Mouse (Mus musculus) skeletal muscle tissue, adult 2 months (tissue): ENCODE measurements around the gene Stk19.
"Not testable (repeated sequence)": the region's sequence is repeated elsewhere in the genome, so short reads cannot be mapped to it uniquely, and the experiment has no call there.

Source experiments
- DNase-seq: peaks from one replicate; pipeline ENCODE4 v3.0.0-alpha.2; 2012; ENCODE audit warnings: low read depth, low spot score

The Stk19 gene

DNA sequence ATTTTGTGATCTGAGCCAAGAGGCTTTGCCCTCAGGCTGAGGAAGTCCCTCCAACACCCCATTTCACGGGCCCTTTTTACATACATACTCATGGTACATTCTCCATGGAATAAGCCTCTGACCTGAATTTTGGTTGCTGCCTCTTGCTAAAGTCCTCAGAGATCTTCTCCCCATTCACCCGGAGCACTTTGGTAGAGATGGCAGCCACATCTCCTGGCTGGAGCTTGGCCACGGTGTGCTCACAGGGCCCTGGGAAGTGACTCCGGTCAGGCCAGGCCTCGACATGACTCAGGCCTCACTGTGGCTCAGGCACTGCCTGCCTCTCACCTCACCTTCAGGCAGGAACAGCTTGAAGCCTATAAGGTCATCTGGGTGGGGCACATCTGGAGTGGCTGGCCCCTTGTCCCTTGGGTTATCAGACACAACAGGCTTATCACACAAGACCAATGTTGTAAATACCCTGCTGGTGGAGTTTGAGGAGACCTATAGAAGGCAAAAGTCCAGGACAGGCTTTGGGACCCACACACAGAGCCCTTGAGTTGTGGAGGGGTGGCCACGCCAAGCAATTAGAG lies 4.1 kb upstream of the Stk19 start:
- DNase-seq: no peak

DNA sequence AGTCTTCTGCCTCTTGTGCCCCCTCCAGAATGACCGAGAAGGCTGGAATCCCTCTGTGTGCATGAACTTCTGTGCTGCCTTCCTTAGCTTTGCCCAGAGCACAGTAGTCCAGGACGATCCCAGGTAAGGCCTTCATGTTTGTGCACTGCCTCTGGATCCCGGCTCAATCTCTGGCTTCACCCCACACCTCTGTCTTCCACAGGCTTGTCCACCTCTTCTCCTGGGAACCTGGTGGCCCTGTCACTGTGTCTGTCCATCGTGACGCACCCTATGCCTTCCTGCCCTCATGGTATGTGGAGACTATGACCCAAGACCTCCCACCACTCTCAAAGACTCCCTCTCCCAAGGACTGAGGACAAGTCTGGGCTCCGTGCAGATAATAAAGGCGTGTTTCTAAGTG lies 2.0 kb upstream of the Stk19 start:
- no peak for DNase-seq

DNA sequence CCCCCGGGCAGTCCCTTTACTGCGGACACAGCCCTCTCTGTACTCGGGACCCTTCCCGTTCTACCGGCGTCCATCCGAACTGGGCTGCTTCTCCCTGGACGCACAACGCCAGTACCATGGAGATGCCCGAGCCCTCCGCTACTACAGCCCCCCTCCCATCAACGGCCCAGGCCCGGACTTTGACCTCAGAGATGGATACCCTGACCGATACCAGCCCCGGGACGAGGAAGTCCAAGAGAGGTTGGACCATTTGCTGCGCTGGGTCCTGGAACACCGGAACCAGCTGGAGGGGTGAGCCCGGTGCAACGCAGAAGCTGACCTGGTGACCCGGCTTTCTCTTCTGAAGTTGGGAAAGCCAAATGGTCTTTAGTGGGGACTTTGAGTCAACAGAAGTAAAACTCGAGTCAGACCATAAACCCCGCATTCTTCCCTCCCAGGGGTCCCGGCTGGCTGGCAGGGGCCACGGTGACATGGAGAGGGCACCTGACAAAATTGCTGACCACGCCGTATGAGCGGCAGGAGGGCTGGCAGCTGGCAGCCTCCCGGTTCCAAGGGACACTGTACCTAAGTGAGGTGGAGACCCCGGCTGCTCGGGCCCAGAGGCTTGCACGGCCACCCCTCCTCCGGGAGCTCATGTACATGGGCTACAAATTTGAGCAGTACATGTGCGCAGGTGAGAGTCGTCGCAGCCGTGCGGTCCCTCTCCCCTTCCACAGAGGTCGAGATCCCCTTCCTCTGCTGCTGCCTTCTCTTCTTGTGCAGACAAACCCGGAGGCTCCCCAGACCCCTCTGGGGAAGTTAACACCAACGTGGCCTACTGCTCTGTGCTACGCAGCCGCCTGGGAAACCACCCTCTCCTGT lies 949 bp upstream of the Stk19 start:
- DNase-seq: no peak

DNA sequence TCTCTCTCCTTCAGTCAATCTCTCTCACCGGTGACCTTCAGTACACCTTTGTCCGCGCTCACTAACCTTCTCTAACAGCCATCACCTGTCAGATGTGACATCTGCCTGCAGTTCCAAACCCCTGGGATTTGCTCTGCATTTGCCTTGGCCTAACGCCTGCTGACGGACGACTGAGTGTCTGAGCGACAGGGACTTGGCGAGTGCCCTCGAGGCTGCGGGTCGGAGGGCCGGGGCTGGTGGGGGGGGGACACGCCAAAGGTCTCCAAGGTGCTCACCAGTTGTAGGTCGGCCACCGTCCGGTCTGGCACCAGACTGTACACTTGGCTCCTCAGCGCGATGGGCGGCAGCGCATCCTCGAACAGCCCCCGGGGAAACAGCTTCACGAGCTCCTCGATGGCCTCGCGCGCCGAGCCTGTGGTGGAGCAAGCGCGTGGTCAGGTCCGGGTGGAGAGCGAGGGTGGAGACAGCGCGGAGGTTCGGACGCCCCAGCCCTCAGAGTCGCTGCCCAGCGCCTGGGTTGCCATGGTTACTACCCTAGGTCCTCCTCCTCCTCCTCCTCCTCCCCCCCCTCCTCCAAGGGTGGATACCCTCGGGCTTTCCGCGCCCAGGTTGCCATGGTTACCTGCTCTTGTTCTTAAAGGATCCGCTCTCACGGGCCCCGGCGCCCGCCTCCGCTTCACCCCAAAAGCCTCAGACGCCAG lies 440 bp downstream of the Stk19 start:
- no peak for DNase-seq

DNA sequence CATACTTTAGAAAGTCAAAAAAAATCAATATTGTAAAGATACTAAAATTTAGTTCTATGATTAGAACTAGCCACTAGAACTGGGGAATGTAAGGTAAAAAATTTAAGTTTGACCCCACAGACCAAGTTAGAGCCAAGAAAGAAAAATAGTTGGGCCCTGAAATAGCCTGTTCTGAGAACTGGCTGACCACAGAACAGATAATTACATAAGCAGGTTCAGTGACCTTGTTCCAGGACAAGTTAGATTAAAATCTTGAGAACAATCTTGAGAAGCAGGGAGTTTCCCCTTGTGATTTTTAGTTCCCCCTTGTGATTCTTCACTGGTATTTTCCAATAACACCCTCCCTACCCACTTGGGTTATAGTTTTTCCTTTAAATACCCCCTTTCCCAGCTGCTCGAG lies 6.0 kb downstream of the Stk19 start:
- DNase-seq: not testable (repeated sequence)

DNA sequence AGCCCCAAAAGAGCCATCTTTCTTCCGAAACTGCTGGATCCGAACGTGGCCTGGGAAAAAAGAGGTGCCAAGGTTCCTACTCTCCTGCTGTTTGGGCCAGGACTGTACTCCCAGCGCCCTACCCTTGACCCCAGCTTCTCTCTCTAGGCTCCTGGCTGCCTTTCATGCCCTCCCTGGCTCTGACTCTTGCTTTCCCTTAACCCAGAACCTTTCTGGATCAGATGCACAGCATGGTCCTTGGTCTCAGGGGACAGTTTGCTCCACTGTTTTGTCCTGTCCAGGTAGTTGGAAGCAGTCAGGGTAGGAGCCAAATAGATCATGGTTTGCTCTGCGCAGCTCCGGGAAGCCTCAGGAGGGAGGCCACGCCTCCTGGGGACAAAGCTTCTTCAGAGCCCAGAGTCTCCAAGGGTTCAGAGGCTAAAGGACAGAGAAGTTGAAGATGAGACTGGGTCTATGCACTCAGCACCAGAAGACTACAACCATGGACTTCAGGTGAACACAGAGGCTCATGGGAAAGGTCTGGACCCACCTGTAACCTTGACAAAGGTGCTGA lies 21.9 kb downstream of the Stk19 start:
- DNase-seq: no peak

DNA sequence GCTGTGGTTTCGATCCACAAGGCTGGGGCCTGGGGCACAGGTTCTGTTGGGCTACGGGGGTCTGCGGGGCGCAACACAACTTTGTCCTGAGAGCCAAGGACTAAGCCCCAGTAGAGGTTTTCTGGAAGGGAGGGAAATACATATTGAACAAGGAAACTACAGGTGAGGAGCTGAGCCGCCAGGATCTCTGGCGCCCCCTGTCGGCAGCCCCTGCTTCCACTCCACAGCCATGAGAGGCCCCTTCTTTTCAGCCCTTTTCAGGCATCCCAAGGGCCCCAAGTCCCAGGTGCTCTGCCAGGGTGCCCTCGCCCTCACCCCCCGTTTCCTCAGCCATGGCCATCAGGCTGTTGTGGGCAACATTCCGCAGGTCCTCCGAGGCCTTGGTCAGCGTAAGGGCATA lies 23.0 kb downstream of the Stk19 start:
- not testable (repeated sequence) for DNase-seq

DNA sequence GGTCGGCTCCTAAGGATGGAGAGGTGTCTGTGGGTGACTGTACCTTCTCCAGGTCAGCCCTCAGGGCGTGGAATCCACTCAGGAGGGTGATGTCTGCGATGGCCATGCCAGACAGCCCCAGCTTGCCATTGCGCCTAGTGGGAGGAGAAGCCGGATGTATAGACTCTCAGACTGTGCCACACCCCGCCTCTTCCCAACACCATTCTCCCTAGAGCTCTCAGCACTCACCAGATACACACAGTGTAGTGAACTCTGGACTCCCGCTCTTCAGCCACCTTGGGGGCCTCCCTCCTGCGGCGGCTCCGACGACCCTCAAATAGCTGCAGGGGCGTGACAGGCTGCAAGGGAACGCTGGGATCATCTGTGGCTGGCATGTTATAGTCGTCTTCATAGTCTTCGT lies 25.5 kb downstream of the Stk19 start:
- DNase-seq: no peak

DNA sequence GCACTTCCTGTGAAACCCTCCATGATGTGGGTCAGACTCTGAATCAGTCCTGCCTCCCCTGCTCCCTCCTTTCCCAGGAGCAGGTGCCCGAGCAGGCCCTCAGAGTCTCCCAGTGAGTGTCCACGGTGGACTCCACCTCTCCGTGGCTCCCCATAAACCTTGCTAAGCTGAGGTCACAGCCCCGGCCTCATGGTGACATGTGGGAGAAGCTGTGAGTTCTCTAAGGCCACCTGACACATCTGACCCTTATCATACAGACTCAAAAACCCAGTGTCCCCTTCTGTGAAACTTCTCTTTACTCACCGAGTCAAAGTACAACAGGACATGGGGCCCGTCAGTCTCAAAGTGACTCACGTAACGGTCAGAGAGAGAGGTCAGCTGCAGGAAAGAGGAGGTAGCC lies 25.9 kb downstream of the Stk19 start:
- DNase-seq: not testable (repeated sequence)

DNA sequence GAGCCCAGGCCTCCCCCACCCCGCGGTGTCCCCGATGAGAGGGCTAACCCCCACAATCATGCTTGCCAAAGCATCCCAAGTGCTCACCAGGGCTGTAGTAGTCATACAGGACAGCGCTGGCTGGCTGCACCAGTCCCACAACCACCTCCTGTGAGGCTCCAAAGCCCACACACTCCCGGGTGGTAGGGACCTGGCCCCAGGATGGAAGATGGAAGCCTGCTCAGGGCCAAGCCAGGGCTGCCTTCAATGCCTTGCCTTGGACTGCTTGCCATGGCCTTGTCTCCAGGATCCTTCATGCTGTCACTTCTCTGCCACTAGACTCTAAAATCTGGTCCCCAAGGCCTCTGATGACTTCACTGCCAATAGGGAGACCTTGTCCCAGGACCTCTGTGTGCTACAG lies 26.3 kb downstream of the Stk19 start:
- DNase-seq: not testable (repeated sequence)

DNA sequence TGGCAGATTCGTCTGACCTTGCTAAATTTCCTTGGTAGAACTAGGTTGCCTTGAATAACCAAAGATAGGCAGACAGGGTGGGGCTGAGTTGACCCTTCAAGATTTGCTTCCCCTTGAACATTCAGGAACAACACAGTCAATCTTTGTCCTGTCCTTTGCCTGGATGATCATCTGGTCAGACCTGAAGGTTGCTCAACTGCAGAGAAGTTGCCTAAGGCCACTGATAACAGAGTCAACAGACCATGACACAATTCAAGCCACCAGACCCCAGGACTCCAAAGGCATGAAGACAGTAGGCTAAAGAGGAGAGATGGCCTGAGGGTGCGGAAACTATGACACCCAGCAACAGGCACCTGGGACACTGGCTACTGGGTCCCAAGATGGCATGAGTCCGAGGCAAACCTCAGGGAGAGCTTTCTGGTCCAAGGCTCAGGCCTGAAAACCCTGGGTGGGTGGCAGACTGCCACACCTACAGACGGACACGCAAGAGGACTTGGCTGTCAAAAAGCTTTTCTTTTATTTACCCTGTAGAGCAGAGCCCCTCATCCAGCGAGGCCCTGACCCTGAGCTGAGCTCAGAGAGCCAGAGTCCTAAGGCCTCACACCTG lies 28.0 kb downstream of the Stk19 start:
- DNase-seq: no peak

DNA sequence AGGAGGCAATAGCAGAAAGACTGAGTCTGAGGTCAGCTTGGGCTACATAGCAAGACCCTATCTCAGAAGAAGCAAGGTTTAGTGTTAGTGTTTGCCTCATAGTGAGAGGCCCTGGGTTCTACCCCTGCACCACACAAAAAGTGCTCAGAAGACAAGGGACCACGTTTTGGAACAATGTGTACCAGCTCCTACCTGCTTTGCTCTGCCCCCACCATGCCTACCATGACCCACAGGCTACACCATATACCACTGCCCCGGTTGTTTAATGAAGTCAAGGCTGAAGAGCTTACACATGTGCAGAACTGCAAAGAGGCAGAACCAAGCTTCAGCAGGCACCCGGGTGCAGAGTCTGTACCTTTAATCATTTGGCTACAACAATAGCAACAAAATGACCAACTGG lies 29.6 kb downstream of the Stk19 start:
- no peak for DNase-seq

DNA sequence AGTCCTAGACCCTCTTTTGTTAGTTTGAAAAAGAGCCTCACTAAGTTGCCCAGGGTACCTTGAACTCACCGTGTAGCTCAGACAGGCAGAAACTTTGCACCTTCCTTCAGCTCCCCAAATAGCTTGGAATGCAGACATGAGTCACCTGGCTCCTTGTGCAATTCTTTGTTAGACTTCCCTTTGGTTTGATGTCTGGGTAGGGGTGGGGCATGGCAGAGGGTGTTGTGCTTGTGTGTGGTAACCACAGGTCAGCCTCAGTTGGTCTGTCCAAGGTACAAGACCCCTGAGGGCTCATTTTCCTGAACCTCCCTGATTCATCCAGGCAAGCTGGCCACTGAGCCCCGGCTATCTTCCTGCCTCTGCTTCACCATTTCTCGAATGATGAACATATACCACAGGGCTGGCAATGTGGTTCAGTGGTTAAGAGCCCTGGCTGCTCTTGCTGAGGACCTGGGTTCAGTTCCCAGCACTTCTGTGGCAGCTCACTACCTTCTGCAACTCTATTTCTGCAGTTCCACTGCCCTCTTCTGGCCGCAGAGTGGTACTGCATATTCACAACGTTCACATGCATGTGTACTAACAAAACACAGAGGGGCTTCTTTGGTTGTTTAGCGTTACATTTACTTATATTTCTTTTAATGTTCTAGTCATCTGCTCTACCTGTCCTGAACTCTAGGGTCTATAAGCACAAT lies 31.7 kb downstream of the Stk19 start:
- DNase-seq: no peak

DNA sequence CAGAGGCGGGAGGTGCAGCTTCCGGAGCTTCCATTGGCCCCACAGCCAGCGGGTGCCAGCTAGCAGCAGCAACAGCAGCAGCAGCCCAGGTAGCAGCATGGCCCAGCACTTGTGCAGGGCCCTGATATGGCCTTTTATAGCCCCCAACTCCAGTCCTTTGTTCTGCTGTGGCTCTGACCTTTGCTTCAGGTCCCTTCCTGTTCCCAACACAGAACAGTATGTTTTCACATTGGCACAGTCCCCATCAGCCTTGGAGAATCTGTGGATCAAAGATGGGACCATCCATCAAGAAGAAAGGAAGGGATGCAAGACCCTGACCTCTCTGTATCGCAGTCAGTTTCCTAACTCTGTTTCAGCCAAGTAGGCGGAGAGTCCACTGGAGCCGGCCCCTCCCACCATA lies 32.4 kb downstream of the Stk19 start, which contains the start of gene Cyp21a1:
Gene Cyp21a1, minus strand, starts transcription at position 261 of the 400 bp plus-strand sequence.
- DNase-seq: not testable (repeated sequence)

DNA sequence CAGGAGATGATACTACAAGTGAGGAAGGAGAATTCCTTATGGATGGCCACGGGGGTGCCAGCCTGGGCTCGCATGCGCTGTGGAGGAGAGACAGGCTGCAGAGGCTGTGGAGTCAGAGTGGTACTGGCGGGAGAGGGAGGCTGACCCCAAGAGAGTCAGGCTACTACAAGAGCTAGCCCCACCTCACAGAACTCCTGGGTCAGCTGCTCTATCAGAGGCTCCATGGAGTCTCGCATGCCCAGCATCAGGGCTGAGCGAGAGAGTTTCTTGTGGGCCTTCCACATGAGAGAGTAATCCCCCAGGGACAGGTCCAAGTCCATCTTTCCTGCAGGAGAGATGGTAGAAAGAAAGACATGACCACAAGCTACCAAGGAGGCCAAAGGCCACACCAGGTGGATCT lies 33.4 kb downstream of the Stk19 start:
- DNase-seq: not testable (repeated sequence)

DNA sequence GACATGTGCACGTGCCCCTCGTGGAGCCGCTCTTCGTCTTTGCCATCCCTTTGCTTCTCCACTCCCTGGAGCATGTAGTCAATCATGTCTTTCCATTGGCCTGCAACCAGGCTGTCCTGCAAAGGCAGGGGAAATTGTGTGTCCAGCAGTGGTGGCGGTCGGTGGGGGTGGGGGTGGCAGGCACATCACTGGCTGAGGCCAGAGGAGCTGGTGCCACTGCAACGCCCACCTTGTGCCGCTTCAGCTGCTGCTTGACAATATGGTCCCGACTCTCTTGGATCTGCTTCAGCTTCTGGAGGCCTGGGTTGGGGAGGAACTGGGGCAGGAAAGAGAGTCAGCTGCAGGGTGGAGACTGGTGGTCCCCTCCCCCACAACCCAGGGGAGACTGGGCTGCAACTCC lies 34.0 kb downstream of the Stk19 start:
- DNase-seq: not testable (repeated sequence)

DNA sequence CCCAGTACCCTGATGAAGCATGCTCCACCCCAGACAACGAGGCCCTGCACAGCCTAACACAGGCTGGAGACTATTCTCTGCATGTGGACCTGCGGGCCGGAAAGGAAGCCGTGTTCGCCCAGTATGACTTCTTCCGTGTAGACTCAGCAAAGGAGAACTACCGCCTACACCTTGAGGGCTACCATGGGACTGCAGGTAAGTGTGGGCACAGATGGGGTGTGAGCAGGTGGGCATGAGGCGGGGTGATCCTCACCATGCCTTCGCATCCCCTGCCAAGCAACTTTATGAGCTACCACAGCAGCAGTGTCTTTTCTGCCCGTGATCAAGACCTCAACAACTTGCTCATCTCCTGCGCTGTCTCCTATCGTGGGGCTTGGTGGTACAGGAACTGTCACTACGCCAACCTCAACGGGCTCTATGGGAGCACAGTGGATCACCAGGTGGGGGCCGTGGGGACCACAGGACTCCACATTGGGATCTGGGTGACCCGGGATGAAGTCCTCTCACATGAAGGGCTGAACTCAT lies 35.9 kb downstream of the Stk19 start:
- DNase-seq: not testable (repeated sequence)

DNA sequence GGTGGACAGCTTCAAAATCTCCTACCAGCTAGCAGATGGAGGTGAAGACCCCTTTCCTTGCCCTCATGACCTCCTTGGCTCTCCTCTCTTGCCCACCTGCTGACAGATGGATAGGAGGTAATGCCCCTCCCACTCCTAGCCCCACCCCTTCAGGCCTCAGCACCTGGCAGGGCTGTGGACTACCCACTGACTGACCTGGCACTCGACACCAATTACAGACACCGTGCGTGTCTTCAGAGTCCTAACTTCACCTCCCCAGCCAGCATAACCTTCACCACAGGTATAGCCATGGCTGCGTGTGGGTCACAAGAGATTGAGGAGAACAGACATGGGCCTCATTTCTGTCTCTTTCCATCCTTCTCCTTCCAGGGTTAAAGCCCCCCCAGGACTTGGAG lies 37.2 kb downstream of the Stk19 start:
- DNase-seq: no peak

DNA sequence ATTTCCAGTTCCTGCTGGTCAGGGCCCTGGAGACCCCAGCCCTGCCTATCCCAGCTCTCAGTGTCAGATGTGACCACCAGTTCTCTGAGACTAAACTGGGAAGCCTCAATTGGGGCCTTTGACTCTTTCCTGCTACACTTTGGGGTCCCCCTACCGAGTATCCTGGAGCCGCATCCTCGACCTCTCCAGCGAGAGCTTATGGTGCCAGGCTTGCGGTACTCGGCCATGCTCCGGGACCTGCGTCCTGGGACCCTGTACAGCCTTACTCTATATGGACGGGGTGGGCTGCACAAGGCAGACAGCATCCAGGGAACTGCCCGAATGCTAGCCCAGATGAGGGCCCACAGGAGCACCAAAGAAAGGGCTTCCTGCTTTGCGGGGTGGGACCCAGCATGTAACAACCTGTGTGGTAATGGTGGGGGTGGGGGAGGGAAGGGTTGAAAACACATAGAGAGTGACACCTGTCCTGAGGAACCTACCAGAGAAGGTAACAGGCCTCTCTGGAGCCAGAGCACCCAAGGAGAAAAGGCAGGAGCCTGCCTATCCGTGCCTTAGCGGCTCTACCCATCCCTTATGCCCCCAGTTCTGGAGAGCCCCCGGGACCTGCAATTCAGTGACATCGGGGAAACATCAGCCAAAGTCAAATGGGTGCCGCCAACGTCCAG lies 37.7 kb downstream of the Stk19 start:
- no peak for DNase-seq

DNA sequence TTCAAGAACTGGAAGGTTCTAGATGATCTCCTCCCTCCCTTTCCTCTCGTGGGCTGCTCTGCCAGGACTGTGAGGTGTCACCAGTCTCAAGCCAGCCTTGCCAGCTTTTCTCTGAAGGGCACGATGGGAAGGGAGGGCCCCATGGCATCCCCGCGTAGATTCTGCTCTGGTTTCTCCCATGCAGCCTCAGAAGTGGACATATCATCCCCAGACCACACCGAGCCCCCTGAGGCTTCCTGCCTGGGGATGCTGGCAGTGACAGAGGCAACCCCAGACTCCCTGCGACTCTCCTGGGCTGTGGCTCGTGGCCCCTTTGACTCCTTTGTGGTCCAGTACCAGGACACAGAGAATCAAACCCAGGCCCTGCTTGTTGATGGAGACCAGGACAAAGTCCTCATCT lies 38.7 kb downstream of the Stk19 start:
- not testable (repeated sequence) for DNase-seq
